Mouse (Mus musculus) adrenal gland (tissue): Measurements from ENCODE around the gene Lrfn2.

Experiments
- intact Hi-C: fragments of 180-260 bp; cut with DNase I; formaldehyde crosslinking; loops from one replicate; pipeline ENCODE4 v1.15.1; 2025

Gene Lrfn2

DNA sequence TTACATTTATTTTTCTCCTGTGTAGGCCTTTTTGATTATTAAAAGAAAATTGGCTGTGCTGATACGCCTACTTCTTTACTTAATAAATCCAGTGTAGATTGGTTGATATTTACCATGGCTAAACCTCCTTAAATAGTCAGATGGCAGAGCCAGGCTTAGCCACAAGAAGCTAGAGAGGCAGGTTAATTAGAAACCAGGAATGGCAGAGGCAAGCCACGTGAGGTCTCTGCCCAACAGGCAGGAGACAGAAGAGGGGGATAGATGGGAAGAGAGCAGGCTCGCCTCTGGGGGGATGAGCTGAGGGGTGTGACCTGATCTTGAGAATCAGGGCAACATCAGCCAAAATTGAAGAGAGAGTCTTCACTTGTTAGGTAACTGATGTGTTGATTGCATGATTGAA is 30.5 kb downstream of the Lrfn2 start:
- intact Hi-C loops: no loop called here

- intact Hi-C loops: no loop called here
Measured at GRCm38 (mm10) chr17:48963740-48964139, 31.6 kb downstream of the Lrfn2 start.

DNA sequence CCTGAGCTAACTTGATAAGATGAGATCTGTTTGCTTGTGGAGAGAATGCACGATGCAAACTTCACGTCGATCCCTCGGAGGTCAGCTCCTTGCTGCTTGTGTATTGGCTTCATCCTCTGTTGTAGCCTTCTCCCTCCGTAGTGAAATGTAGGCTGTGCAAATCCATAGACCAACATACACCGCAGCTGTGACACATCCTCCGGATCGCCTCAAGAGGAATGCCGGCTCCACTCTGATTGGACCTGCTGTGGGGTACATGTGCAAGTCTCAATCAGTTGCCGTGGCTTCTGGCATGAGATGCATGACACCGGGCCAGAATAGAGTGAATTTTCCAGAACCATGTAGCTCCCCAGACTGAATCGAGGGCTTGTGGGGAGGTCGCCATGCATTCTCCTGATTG is 36.1 kb downstream of the Lrfn2 start:
- intact Hi-C loops: no loop called here

DNA sequence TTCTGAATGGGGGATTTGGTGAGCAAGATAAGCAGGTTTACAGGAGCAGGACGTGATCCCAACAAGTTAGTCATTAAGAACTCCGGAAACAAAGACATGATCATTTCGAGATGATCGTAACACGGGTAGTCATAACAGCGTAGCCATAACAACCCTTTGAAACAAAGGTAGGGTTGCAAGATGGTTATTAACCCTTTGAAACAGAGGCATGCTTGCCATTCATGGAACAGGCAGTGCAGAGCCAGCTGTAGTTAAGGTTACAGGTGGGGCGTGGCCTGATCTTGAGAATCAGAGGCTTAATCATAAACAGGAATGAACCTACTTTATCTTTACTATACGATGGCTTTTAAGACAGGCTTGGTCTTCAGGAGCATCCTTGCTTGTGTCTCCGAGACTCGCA is 39.1 kb downstream of the Lrfn2 start:
- intact Hi-C loops: no loop called here

GRCm38 (mm10) chr17:48972866-48973265 is 40.7 kb downstream of the Lrfn2 start:
- intact Hi-C loops: no loop called here

- intact Hi-C loops: no loop called here
Measured at GRCm38 (mm10) chr17:48973394-48973793, 41.2 kb downstream of the Lrfn2 start.

DNA sequence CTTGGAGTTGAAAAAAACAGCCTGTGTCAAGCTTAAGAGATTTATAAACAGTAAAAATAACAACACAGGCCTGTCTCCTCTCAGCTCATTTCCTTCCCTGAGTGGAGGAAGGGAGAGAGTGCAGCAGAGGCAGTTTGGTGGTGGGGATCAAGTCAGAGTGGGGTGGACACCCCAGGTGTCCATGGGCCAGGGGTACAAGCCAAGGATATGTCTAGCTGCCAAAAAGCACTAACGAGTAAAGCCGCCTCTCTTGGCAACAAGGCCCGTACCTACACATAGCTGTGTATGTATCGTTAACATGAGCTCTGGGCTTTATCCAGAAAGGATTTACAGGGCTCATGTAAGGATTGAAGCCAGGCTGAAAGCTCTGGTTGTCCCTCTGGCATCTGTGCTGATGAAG is 42.9 kb downstream of the Lrfn2 start:
- intact Hi-C loops: no loop called here

GRCm38 (mm10) chr17:48976611-48977022 is 44.4 kb downstream of the Lrfn2 start:
- intact Hi-C loops: no loop called here

DNA sequence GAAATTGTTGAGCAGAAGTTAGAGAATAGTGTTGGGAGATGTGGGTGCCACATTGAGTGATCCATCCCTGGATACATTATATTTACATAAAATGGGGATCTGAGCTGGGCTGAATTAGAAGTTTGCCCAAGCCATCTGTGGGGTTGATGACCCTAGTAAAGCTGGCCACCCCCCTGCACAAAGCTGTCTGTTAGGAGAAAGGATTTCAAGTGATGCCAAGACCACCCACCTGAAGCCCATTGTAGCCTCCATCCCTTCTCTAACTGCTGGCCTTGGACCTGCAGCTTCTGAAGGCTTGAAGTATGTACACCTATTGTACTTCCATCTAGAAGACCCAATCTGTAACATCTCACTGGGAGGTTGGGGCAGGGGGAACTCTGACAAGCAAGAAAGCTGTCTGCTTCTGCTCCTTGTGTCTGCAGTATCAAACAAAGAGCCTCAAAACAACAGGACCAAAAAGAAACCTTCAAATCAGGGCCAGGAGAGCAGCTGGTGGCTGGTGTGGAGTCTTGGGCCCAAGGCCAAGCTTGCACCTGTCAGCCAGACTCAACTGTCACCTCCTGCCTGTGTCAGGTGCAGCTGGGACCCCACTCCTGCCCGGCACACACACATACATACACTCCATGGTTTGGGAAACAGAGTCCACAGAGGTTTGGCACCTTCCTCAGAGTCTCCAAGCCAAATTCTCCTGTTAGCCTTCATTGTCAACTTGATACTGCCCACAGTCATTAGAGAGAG is 63.2 kb downstream of the Lrfn2 start:
- intact Hi-C loops: no loop called here

DNA sequence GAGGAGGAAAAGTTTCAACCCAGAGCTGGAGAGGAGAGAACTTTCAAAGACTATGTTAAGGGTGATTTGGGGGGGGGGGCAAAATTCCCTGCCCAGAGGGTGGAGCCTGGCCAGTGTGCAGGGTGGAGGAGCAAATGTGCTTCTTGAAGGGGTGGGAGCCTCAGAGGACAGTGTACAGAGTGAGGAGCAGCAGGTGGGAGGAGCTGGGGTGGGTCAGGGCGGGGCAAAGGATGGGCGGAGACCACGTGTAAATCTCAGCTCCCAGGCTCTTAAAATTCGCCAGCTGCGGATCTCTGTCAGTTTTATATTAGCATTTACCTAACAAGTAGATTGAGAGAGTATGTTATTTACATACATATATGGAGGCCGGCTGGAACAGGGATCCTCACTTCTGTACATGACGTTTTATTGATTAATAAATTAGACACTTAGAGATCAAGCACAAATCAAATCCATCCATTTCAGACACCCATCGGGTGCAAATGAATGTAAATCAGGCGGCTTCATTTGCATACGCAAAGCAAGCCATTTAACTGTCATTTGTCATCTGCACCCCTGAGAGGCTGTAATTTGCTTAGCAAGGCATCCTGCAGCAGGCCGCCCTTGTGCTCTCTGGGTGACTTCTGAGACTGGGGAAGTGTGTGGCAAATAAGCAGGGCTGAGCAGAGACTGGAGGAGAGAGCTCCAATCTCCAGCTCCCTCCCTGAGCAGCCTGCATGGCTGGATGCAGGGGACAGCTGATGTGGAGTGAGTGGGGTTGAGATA is 67.5 kb downstream of the Lrfn2 start:
- intact Hi-C loops: no loop called here

DNA sequence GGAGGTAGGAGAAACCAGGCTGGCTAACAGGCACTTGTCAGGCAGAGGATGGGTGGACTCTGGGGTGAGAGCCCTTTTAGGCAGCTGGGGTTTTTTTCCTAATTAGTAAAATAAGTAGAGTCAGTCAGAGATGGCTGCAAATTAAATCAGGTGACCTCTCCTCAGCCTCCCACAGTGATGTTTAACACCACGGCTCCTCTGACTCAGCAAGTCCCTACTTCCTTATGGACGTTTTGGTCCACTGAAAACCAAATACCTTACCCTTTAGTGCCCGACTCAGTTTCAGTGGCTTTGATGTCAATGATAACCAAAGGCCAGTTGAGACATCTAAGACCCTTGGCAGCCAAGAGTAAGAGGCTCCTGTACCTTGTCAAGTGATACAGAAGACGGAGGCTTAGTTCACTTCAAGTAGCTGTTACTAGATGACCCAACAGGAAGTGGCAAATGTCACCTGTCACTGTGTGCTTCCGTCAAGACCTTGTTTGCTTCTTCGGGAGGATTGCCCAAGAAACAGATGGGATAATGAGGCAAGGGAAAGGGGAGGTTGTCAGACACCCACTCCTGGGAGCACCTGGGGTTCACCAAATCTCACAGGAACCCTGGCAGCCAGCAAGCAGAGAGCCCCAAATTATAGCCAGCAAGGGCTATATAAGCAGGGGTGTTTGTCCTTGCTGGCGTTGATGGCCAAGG is 77.3 kb downstream of the Lrfn2 start:
- intact Hi-C loops: no loop called here

DNA sequence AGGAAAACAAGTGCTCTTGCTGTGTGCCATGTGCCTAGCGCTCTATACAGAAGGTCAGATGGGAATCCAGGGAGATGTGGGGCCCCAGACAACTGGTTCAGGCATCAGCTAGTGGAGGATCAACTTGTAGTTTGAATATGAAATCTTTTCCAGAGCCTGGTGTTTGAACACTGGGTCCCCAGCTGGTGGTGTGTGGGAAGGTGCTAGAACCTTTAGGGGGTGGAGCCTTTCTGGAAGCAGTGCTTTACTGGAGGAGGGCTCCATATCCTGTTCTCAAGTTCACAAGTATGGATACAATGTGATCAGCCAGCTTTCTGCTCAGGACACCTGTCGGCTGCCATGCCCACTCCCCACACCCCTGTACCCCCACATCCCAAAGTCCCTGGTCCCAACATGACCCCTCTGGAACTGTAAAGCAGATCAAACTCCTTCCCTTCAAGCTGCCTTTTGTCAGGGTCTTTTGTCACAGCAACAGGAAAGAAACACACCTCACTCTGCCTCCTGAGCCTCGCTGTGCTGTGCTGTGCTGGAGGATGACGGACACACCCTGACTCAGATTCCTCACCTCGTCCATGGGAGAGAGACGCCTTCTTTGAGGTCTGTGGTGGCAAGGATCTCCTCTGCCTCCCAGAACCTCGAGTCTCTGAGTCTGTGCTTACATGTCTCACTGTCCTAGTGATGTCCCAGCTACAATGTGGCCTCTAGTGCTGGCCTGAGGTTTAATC is 81.9 kb downstream of the Lrfn2 start:
- intact Hi-C loops: no loop called here

GRCm38 (mm10) chr17:49015368-49015767 is 83.2 kb downstream of the Lrfn2 start:
- intact Hi-C loops: no loop called here

- intact Hi-C loops: no loop called here
Measured at GRCm38 (mm10) chr17:49016229-49016628, 84.0 kb downstream of the Lrfn2 start.

GRCm38 (mm10) chr17:49017438-49018415 is 85.5 kb downstream of the Lrfn2 start:
- intact Hi-C loops: no loop called here

DNA sequence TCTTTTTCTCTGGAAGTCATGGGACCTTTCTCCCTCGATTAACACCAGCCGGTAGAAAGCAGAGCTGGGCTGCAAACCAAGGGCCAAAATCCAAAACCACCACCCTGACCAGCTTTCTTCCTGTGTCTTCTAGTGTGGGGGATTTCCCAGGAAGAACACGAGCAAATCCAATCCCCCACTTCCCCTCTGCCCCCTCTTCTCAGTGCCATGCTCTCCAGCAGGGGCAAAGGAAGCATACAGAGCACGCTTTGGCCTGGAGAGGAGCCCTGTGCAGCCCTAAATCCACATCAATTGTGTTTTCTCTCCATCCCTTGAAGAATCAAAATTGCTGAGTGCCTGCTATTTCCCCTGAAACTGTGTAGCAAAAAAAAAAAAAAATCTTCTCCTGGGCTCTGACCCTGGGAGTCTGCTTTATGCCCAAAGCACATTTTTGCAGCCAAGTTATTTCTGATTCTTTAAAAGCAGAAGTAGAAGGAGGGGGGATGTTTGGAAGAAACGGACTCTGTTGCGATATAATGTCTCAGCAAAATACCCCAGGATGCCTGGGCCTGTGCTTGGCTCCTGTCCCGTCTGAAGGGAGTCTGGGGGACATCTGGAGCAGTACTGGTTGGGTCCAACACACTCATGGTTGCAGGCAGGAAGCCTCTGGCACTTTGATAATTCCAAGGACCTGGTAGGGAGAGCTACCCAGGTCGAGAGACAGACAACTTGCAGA is 86.8 kb downstream of the Lrfn2 start:
- intact Hi-C loops: no loop called here

DNA sequence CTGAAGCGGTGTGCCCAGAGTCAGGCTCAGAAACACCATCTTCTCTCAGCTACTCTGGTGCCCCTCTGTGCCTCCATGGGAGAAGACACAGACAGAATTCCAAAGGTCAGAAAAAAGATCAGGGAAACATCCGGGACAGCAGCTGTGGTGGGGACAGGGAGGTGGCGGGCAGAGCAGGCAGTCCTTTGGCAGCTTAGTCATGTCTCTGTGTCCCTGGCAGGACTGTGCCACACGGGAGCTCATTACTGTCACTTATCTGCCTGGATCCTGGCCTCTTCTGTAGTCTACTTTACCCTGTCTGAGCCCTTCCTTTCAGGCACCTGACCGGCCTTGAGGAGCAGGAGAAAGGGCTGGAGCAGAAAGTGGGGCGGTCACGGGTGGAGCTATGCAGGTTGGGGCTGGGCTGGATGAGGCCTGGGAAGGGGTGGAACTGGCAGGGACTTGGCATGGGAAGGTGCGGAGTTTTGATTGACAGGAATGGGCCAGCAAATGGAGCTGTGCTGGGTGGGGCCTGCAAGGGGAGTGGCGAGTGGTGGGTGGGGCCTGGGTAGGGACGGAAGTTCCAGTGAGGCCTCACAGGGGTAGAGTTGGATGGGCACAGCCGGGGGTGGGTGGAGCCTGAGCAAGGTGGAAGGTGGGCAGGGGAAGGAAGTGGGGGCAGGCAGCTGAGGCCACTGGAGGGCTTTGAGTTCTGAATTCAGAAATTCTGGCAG is 97.5 kb downstream of the Lrfn2 start:
- intact Hi-C loops: no loop called here

DNA sequence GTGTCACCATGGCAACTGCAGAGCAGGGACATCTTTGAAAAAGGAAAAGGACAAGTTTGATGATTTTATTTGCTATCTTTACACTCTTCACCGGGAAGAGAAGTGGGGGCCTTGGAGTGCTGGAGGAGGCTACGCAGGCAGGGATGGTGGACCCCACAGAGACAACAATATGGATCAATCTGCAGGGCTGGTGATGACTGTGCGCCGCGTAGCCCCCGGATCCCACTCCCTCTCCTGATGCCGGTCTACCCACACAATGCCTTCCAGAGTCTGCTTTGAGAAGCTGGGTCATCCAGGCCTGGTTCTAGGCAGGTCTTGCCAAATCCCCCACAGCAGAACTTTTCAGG is 98.1 kb downstream of the Lrfn2 start:
- intact Hi-C loops: no loop called here

- intact Hi-C loops: no loop called here
Measured at GRCm38 (mm10) chr17:49030841-49031240, 98.7 kb downstream of the Lrfn2 start.
